ENCODE assay signal across 10 mouse cellular contexts in the genomic region with DNA sequence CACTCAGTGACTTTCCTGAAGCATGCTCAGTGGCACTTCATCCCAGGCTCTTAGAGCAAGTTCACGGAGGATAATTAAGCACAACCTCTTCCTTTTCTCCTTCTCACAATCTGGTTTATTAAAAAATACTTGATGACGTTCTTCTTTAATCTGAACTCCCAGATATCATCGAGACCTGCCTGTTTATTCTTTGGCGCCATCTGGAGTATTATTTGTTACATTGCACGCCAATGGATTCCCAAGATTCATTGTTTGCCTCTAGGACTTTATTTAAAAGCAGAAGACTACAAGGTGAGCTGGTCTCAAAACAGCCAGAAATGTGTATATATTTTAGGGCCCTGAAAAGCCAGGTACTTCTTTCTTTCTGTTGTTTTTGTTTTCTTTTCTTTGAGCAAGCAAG.
DNase-seq lines count a peak whose midpoint lies in the region; ATAC-seq and TF ChIP-seq lines count a peak whose summit lies in the region.
"Had no signal": no experiment of that assay in that cellular context is flagged by ENCODE, and none has a peak within 500 bp of the region (broad histone marks: within the 10 kb centered on the region; RNA-seq: fewer than 3 reads in every experiment).

No protein-coding gene starts in this region.

- H3K27ac ChIP-seq in kidney, postnatal 0 days = no peak overlapping the region
- no peak overlapping the region for H3K27ac ChIP-seq in MEL (ENCODE audit: control insufficient read depth, low read depth, low read length)

- peaks cover 43% of the 10 kb centered on the region for H3K36me3 ChIP-seq in kidney, postnatal 0 days (ENCODE audit: insufficient read depth, low read length)
- peaks cover 0 to 32% of the 10 kb centered on the region in 2 experiments; a peak in 3 of 4 replicates for H3K36me3 ChIP-seq in MEL (ENCODE audit: control insufficient read depth in 1 of 2, insufficient read depth in 2 of 2, low read length in 2 of 2)

- H3K9ac ChIP-seq in kidney, postnatal 0 days (ENCODE audit: low read depth, low read length) = no peak overlapping the region
- H3K9ac ChIP-seq in MEL (ENCODE audit: control insufficient read depth, low read depth, low read length, poor library complexity, severe bottlenecking) = no peak overlapping the region

- no peak for DNase-seq in cerebellum, postnatal 36 days
- peak; percentile 59 for DNase-seq in kidney, postnatal 0 days (ENCODE audit: low spot score)
- no peak for DNase-seq in kidney, postnatal 25 days
- peak; percentile 45 for DNase-seq in MEL (ENCODE audit: low read depth, low spot score)
- DNase-seq in lung, postnatal 36 days = peak; percentile 61
- DNase-seq in adrenal gland, postnatal 4 days (ENCODE audit: low spot score in 2 of 2) = no peak
- no peak for DNase-seq in left cerebral cortex, adult 8-10 months (ENCODE audit: low spot score in 2 of 2)
- DNase-seq: right cerebral cortex, postnatal 4 days had no signal

- H3K79me2 ChIP-seq in MEL (ENCODE audit: control insufficient read depth, insufficient read depth, low read length, poor library complexity) = no peaks in the 10 kb centered on the region

- TF ChIP-seq RAD21 in MEL (IDR thresholded peaks at IDR 0.05; ENCODE audit: low read depth, low read length) = peak; percentile 22

- 61% methylated on average over 5 of the region's 5 CpGs for WGBS in kidney, postnatal 0 days

- no peaks in the 10 kb centered on the region for H3K9me3 ChIP-seq in kidney, postnatal 0 days (replicated peaks; ENCODE audit: low read length)
- H3K9me3 ChIP-seq in MEL (replicated peaks; ENCODE audit: insufficient read depth, low read length) = no peaks in the 10 kb centered on the region
- H3K9me3 ChIP-seq: megakaryocyte, embryonic 14.5 days had no signal

- no peaks in the 10 kb centered on the region for H3K4me1 ChIP-seq in kidney, postnatal 0 days (replicated peaks; ENCODE audit: insufficient read depth, low read length)
- H3K4me1 ChIP-seq in MEL (ENCODE audit: control insufficient read depth in 1 of 2, insufficient read depth in 2 of 2, low read length in 2 of 2) = no peaks in the 10 kb centered on the region

- TF ChIP-seq CTCF in kidney, postnatal 0 days (IDR thresholded peaks at IDR 0.05; ENCODE audit: low read depth) = peak; percentile 73
- TF ChIP-seq CTCF in MEL (IDR thresholded peaks at IDR 0.05 in 2 of 3, conservative IDR thresholded peaks at IDR 0.05 in 1 of 3; ENCODE audit: control insufficient read depth in 1 of 3, insufficient read depth in 1 of 3, low read depth in 2 of 3, low read length in 3 of 3, poor library complexity in 1 of 3, severe bottlenecking in 1 of 3) = peak in 2 of 3 experiments; percentile 43 to 54; a peak in 3 of 6 replicates

- TF ChIP-seq POLR2A in MEL (IDR thresholded peaks at IDR 0.05; ENCODE audit: control insufficient read depth in 1 of 2, insufficient read depth in 1 of 2, low read depth in 1 of 2, low read length in 2 of 2, poor library complexity in 1 of 2) = no peak

- H3K4me3 ChIP-seq in kidney, postnatal 0 days (replicated peaks; ENCODE audit: low read depth, low read length) = no peak overlapping the region
- H3K4me3 ChIP-seq in MEL (ENCODE audit: control insufficient read depth in 1 of 2, insufficient read depth in 1 of 2, low read depth in 2 of 2, low read length in 2 of 2) = no peak overlapping the region
- H3K4me3 ChIP-seq: megakaryocyte, embryonic 14.5 days had no signal

- no peak for TF ChIP-seq EP300 in MEL (IDR thresholded peaks at IDR 0.05; ENCODE audit: low read depth in 1 of 2, low read length in 2 of 2)

- ATAC-seq in cerebellum, adult (ENCODE audit: insufficient number of reproducible peaks, low FRiP score, low TSS enrichment) = 0 out of 2 replicates have a peak, but pooled peaks have one; percentile 26
- ATAC-seq in kidney, postnatal 0 days (replicated peaks; ENCODE audit: low FRiP score, low read depth) = no peak

- H3K4me2 ChIP-seq in kidney, postnatal 0 days (ENCODE audit: low read length) = no peak overlapping the region

- H3K27me3 ChIP-seq in kidney, postnatal 0 days (ENCODE audit: insufficient read depth, low read length) = no peaks in the 10 kb centered on the region
- no peaks in the 10 kb centered on the region for H3K27me3 ChIP-seq in MEL (ENCODE audit: control insufficient read depth in 1 of 2, insufficient read depth in 2 of 2, low read length in 2 of 2)
- H3K27me3 ChIP-seq: megakaryocyte, embryonic 14.5 days had no signal

TF ChIP-seq in MEL, 35 proteins besides CTCF, POLR2A, EP300 and RAD21:
- TF ChIP-seq HCFC1 (IDR thresholded peaks at IDR 0.05; ENCODE audit: low read depth, low read length) (no peak), ZKSCAN1 (IDR thresholded peaks at IDR 0.05; ENCODE audit: low read depth, low read length) (no peak), SMC3 (IDR thresholded peaks at IDR 0.05; ENCODE audit: low read depth, low read length) (0 out of 2 replicates have a peak, but pooled peaks have one; percentile 17)

Comparison
In these comparisons a context has a peak if more than half of its experiments do, and no peak if none do; other contexts are left out.
1. DNase-seq: peak in kidney, postnatal 0 days (single experiment), MEL (single experiment) and lung, postnatal 36 days (single experiment); none in cerebellum, postnatal 36 days (0 of 2), kidney, postnatal 25 days (0 of 2), adrenal gland, postnatal 4 days (0 of 2) and left cerebral cortex, adult 8-10 months (0 of 2).